Mouse (Mus musculus) hindbrain, embryonic 11.5 days (tissue): ENCODE measurements around the gene Npl. TPM values are rescaled to one million over a fixed set of nuclear protein-coding genes. Genes with fewer than 3 reads are reported as not detected.

Source experiments
- ATAC-seq: fragments of 200-750 bp; cut with Nextera tagmentation; 2 replicates; pipeline ENCODE4 v1.8.0; 2017; ENCODE audit warnings: mild to moderate bottlenecking, moderate TSS enrichment, moderate library complexity; ENCODE audit not compliant: low FRiP score
- DNase-seq: peaks from one replicate; pipeline ENCODE4 v3.0.0-alpha.2; 2015; ENCODE audit warnings: low spot score
- H3K27ac ChIP-seq: fragments of 300-500 bp; sonication (generic); 2 replicates; pipeline ENCODE4 v1.5.1; 2014; ENCODE audit warnings: mild to moderate bottlenecking, low read depth, low read length
- H3K27me3 ChIP-seq: fragments of 300-500 bp; sonication (generic); 2 replicates; pipeline ENCODE4 v1.6.1; 2014; ENCODE audit warnings: mild to moderate bottlenecking, low read length, moderate library complexity, mixed read lengths; ENCODE audit not compliant: control insufficient read depth, insufficient read depth
- H3K36me3 ChIP-seq: fragments of 300-500 bp; sonication (generic); 2 replicates; pipeline ENCODE4 v1.6.1; 2014; ENCODE audit warnings: mild to moderate bottlenecking, low read length, moderate library complexity, mixed read lengths; ENCODE audit not compliant: control insufficient read depth, insufficient read depth
- H3K4me1 ChIP-seq: fragments of 300-500 bp; sonication (generic); replicated peaks from 2 replicates; pipeline ENCODE4 v1.6.1; 2014; ENCODE audit warnings: low read length, mixed read lengths; ENCODE audit not compliant: control insufficient read depth, insufficient read depth
- H3K4me2 ChIP-seq: fragments of 300-500 bp; sonication (generic); replicated peaks from 2 replicates; pipeline ENCODE4 v1.6.1; 2014; ENCODE audit warnings: mild to moderate bottlenecking, low read depth, low read length
- H3K4me3 ChIP-seq: fragments of 300-500 bp; sonication (generic); 2 replicates; pipeline ENCODE4 v1.5.1; 2014; ENCODE audit warnings: low read depth, low read length
- H3K9ac ChIP-seq: fragments of 300-500 bp; sonication (generic); 2 replicates; pipeline ENCODE4 v1.6.1; 2014; ENCODE audit warnings: low read depth, low read length
- H3K9me3 ChIP-seq: fragments of 300-500 bp; sonication (generic); 2 replicates; pipeline ENCODE4 v1.6.1; 2016; ENCODE audit warnings: low read length; ENCODE audit not compliant: control insufficient read depth
- WGBS: fragments of 180-500 bp; shearing (Covaris S2); extraction: QIAGEN DNeasy Blood & Tissue Kit; methylation state at CpG from one replicate; pipeline ENCODE4 v1.1.7; 2014; 5-methylcytosine and 5-hydroxymethylcytosine counted together
- polyA plus RNA-seq: library from polyadenylated mRNA; unstranded; fragments of >200 nt; fragmentation: Nextera tagmentation; extraction: Ambion mirVana; gene quantifications from 2 replicates; pipeline ENCODE4 v1.2.1, GENCODE M21; 2014

The Npl gene
- polyA plus RNA-seq, 1 experiment from 2014 or later = 16.2 TPM

GRCm38 (mm10) chr1:153479296-153479695 lies 70.5 kb downstream of the Npl start:
- H3K9ac ChIP-seq = no peak overlapping the region
- H3K4me2 ChIP-seq = no peak overlapping the region
- no peak for ATAC-seq
- H3K36me3 ChIP-seq = peaks cover 11% of the 10 kb centered on the region
- DNase-seq = no peak
- no peak overlapping the region for H3K27ac ChIP-seq
- no peaks in the 10 kb centered on the region for H3K4me1 ChIP-seq
- no peaks in the 10 kb centered on the region for H3K9me3 ChIP-seq
- WGBS = 94% methylated on average over 1 of the region's 1 CpGs
- H3K4me3 ChIP-seq = no peak overlapping the region
- H3K27me3 ChIP-seq = no peaks in the 10 kb centered on the region

GRCm38 (mm10) chr1:153461796-153462195 lies 88.0 kb downstream of the Npl start:
- Histone ChIP-seq H3K4me1 (no peaks in the 10 kb centered on the region), H3K4me2 (no peak overlapping the region), H3K9me3 (no peaks in the 10 kb centered on the region), H3K27ac (no peak overlapping the region), H3K9ac (no peak overlapping the region), H3K27me3 (no peaks in the 10 kb centered on the region), H3K36me3 (peaks cover 13% of the 10 kb centered on the region), H3K4me3 (no peak overlapping the region)
- ATAC-seq (no peak), DNase-seq (no peak)
- WGBS = 91% methylated on average over 1 of the region's 1 CpGs

GRCm38 (mm10) chr1:153456137-153456536 lies 93.7 kb downstream of the Npl start:
- no peak for DNase-seq
- H3K36me3 ChIP-seq = peaks cover 10% of the 10 kb centered on the region

GRCm38 (mm10) chr1:153453146-153453642 lies 96.7 kb downstream of the Npl start:
- ATAC-seq (no peak), DNase-seq (no peak)
- no peak overlapping the region for H3K27ac ChIP-seq
- H3K4me3 ChIP-seq = no peak overlapping the region
- no peak overlapping the region for H3K4me2 ChIP-seq
- no peak overlapping the region for H3K9ac ChIP-seq
- WGBS = 86% methylated on average over 3 of the region's 3 CpGs
- no peaks in the 10 kb centered on the region for H3K27me3 ChIP-seq
- no peaks in the 10 kb centered on the region for H3K9me3 ChIP-seq
- peaks cover 5% of the 10 kb centered on the region for H3K36me3 ChIP-seq
- no peaks in the 10 kb centered on the region for H3K4me1 ChIP-seq

More at GRCm38 (mm10) chr1:153456137-153456536, 93.7 kb downstream of the Npl start:
- H3K27ac ChIP-seq = no peak overlapping the region
- H3K9me3 ChIP-seq = no peaks in the 10 kb centered on the region
- no peak overlapping the region for H3K4me3 ChIP-seq
- no peak overlapping the region for H3K4me2 ChIP-seq
- no peaks in the 10 kb centered on the region for H3K27me3 ChIP-seq
- WGBS = 94% methylated on average over 5 of the region's 5 CpGs
- H3K4me1 ChIP-seq = no peaks in the 10 kb centered on the region
- ATAC-seq = peak; percentile 28; the same call in 1 of the 2 replicates
- no peak overlapping the region for H3K9ac ChIP-seq

Other genes with a start within 250 kb of the Npl start
- gene Lamc1, start 217.3 kb downstream of the Npl start, polyA plus RNA-seq = 25.3 and 28.4 TPM in 2 replicates
- 0.33 and 0.40 TPM in 2 replicates for gene Shcbp1l, start 124.9 kb downstream of the Npl start, polyA plus RNA-seq
- gene Dhx9, start 62.4 kb downstream of the Npl start, polyA plus RNA-seq = 34.7 and 61.3 TPM in 2 replicates
- gene Rgs8, start 103.0 kb upstream of the Npl start, polyA plus RNA-seq = 5.8 and 7.9 TPM in 2 replicates
- 7.8 and 11.0 TPM in 2 replicates for gene Rgs16, start 190.3 kb upstream of the Npl start, polyA plus RNA-seq
- gene Rnasel, start 199.4 kb upstream of the Npl start, polyA plus RNA-seq = 31.4 and 40.3 TPM in 2 replicates